Mouse (Mus musculus) ES-E14 (cell line): Measurements from ENCODE around the gene Trafd1. TPM values are rescaled to one million over a fixed set of nuclear protein-coding genes. Genes with fewer than 3 reads are reported as not detected.

ENCODE experiments used
- DNase-seq: peaks from one replicate; pipeline ENCODE4 v3.0.0-alpha.2; 2013; ENCODE audit warnings: low read depth, low spot score
- H3K27ac ChIP-seq: 2 replicates; pipeline ENCODE4 v1.5.1; 2012; ENCODE audit warnings: low read depth, mild to moderate bottlenecking, low read length, moderate library complexity, mixed read lengths; ENCODE audit not compliant: poor library complexity, insufficient read depth, severe bottlenecking
- H3K36me3 ChIP-seq: 2 replicates; pipeline ENCODE4 v1.6.1; 2012; ENCODE audit warnings: mild to moderate bottlenecking, low read length, moderate library complexity, mixed read lengths; ENCODE audit not compliant: control insufficient read depth, poor library complexity, insufficient read depth, severe bottlenecking
- H3K4me1 ChIP-seq, 2 experiments: fragments of 150-350 bp in 1 of 2; sonication (generic) in 1 of 2; 2 replicates each; pipeline ENCODE4 v1.6.1; 2012; ENCODE audit warnings: low read length in 2 of 2, mild to moderate bottlenecking in 1 of 2, mixed read lengths in 1 of 2; ENCODE audit not compliant: control insufficient read depth in 2 of 2, insufficient read depth in 2 of 2, poor library complexity in 1 of 2
- H3K4me3 ChIP-seq, 2 experiments: fragments of 150-350 bp in 1 of 2; sonication (generic) in 1 of 2; 2 replicates each; pipeline ENCODE4 v1.5.1; 2012; ENCODE audit warnings: low read length in 2 of 2, low read depth in 1 of 2, mild to moderate bottlenecking in 1 of 2, mixed read lengths in 1 of 2; ENCODE audit not compliant: insufficient read depth in 1 of 2, poor library complexity in 1 of 2, severe bottlenecking in 1 of 2
- H3K9ac ChIP-seq: 2 replicates; pipeline ENCODE4 v1.6.1; 2012; ENCODE audit warnings: low read depth, mild to moderate bottlenecking, low read length, mixed read lengths; ENCODE audit not compliant: poor library complexity, insufficient read depth, severe bottlenecking
- H3K9me3 ChIP-seq: fragments of 150-350 bp; sonication (generic); 2 replicates; pipeline ENCODE4 v1.6.1; 2012; ENCODE audit warnings: low read depth, mild to moderate bottlenecking, low read length; ENCODE audit not compliant: control insufficient read depth, insufficient read depth
- CHD2 ChIP-seq: IDR thresholded peaks from 2 replicates; pipeline ENCODE4 v1.6.1; 2014; ENCODE audit warnings: mild to moderate bottlenecking, low read depth, low read length, inconsistent platforms
- HCFC1 ChIP-seq: IDR thresholded peaks from 2 replicates; pipeline ENCODE4 v1.6.1; 2012; ENCODE audit warnings: low read length, inconsistent platforms, borderline replicate concordance; ENCODE audit not compliant: insufficient read depth
- MAFK ChIP-seq: IDR thresholded peaks from 2 replicates; pipeline ENCODE4 v1.6.1; 2014; ENCODE audit warnings: mild to moderate bottlenecking, low read depth, low read length, inconsistent platforms; ENCODE audit not compliant: insufficient read depth
- ZC3H11A ChIP-seq: IDR thresholded peaks from 2 replicates; pipeline ENCODE4 v1.6.1; 2012; ENCODE audit warnings: low read depth, mild to moderate bottlenecking, inconsistent platforms, low read length, borderline replicate concordance
- ZNF384 ChIP-seq: IDR thresholded peaks from 2 replicates; pipeline ENCODE4 v1.6.1; 2012; ENCODE audit warnings: low read depth, low read length, inconsistent platforms
- in situ Hi-C, 2 experiments: fragments of 600-800 bp; cut with MboI; formaldehyde crosslinking; loops; one replicate each; pipeline ENCODE4 v1.15.1; 2025; ENCODE audit warnings: low sequenced_read_pairs in 2 of 2, inconsistent platforms in 1 of 2; ENCODE audit not compliant: unreplicated experiment in 2 of 2
- total RNA-seq: library from RNA; depleted of rRNA; stranded (reverse); fragments of 300-350 nt; gene quantifications from 2 replicates; pipeline ENCODE4 v1.2.3, GENCODE M21; 2012

Trafd1 gene
- total RNA-seq, 1 experiment, result 13.8 TPM

GRCm38 (mm10) chr5:121374790-121375189 lies 10.6 kb downstream of the Trafd1 start:
- no peaks in the 10 kb centered on the region for H3K9me3 ChIP-seq
- H3K4me1 ChIP-seq, result no peaks in the 10 kb centered on the region
- TF ChIP-seq MAFK (no peak), ZNF384 (no peak), CHD2 (no peak), ZC3H11A (no peak), HCFC1 (no peak)
- peaks cover 9% of the 10 kb centered on the region for H3K36me3 ChIP-seq
- H3K27ac ChIP-seq, result no peak overlapping the region
- no peak overlapping the region for H3K4me3 ChIP-seq
- in situ Hi-C loops, result no loop called here
- DNase-seq, result no peak
- H3K9ac ChIP-seq, result no peak overlapping the region

GRCm38 (mm10) chr5:121371712-121372111 lies 13.7 kb downstream of the Trafd1 start:
- no peak for DNase-seq
- in situ Hi-C loops, result no loop called here
- H3K4me1 ChIP-seq, result no peaks in the 10 kb centered on the region
- no peak overlapping the region for H3K9ac ChIP-seq
- H3K36me3 ChIP-seq, result peaks cover 10% of the 10 kb centered on the region
- no peak for TF ChIP-seq ZC3H11A
- no peak for TF ChIP-seq CHD2
- TF ChIP-seq HCFC1, result no peak
- no peak for TF ChIP-seq MAFK
- no peak for TF ChIP-seq ZNF384
- no peaks in the 10 kb centered on the region for H3K9me3 ChIP-seq
- no peak overlapping the region for H3K4me3 ChIP-seq
- no peak overlapping the region for H3K27ac ChIP-seq

- no peak for TF ChIP-seq HCFC1
- no peak for DNase-seq
- H3K9ac ChIP-seq, result no peak overlapping the region
- no peak overlapping the region for H3K27ac ChIP-seq
- H3K36me3 ChIP-seq, result peaks cover 23% of the 10 kb centered on the region
- no peaks in the 10 kb centered on the region for H3K9me3 ChIP-seq
- no peaks in the 10 kb centered on the region for H3K4me1 ChIP-seq
- in situ Hi-C loops, result no loop called here
- H3K4me3 ChIP-seq, result no peak overlapping the region
Measured at GRCm38 (mm10) chr5:121367255-121367654, 18.2 kb downstream of the Trafd1 start.

GRCm38 (mm10) chr5:121366449-121367225 lies 18.8 kb downstream of the Trafd1 start:
- in situ Hi-C loops, result no loop called here
- DNase-seq, result no peak
- Histone ChIP-seq H3K9me3 (no peaks in the 10 kb centered on the region), H3K9ac (no peak overlapping the region), H3K27ac (no peak overlapping the region), H3K4me3 (no peak overlapping the region), H3K4me1 (no peaks in the 10 kb centered on the region), H3K36me3 (peaks cover 24% of the 10 kb centered on the region)
- TF ChIP-seq ZNF384, result no peak
- no peak for TF ChIP-seq ZC3H11A
- no peak for TF ChIP-seq CHD2
- no peak for TF ChIP-seq HCFC1
- TF ChIP-seq MAFK, result no peak

- Histone ChIP-seq H3K9ac (no peak overlapping the region), H3K4me1 (no peaks in the 10 kb centered on the region), H3K4me3 (no peak overlapping the region), H3K9me3 (no peaks in the 10 kb centered on the region), H3K36me3 (peaks cover 33% of the 10 kb centered on the region), H3K27ac (no peak overlapping the region)
- in situ Hi-C loops, result no loop called here
- DNase-seq, result no peak
- no peak for TF ChIP-seq ZNF384
- no peak for TF ChIP-seq HCFC1
- no peak for TF ChIP-seq MAFK
- no peak for TF ChIP-seq CHD2
- no peak for TF ChIP-seq ZC3H11A
Measured at GRCm38 (mm10) chr5:121363441-121363840, 22.0 kb downstream of the Trafd1 start.
